Mouse (Mus musculus): ENCODE data around the gene Olfr131. TPM values are rescaled to one million over a fixed set of nuclear protein-coding genes. Genes with fewer than 3 reads are reported as not detected.
"Not testable (repeated sequence)": the region's sequence is repeated elsewhere in the genome, so short reads cannot be mapped to it uniquely, and the experiment has no call there.

Gene Olfr131
- not detected in 2 replicates for polyA plus RNA-seq (2015; fragmentation: Nextera tagmentation; extraction: Ambion mirVana)

GRCm38 (mm10) chr17:38088593-38088992, at the start of gene Olfr131:
Gene Olfr131, minus strand, starts transcription at chr17:38088693.
- ATAC-seq (ENCODE audit: low read depth), result no peak
- H3K9ac ChIP-seq (ENCODE audit: low read depth, low read length), result no peak within 1 kb of the TSS
- H3K36me3 ChIP-seq (ENCODE audit: control insufficient read depth, insufficient read depth), result no peaks in the 10 kb centered on the region
- no peaks in the 10 kb centered on the region for H3K9me3 ChIP-seq (replicated peaks; ENCODE audit: control insufficient read depth, low read length)
- no peak within 1 kb of the TSS for H3K27ac ChIP-seq (ENCODE audit: low read length)
- H3K27me3 ChIP-seq (ENCODE audit: control insufficient read depth, insufficient read depth, low read depth, low read length), result no peaks in the 10 kb centered on the region
- no peak within 1 kb of the TSS for H3K4me3 ChIP-seq (ENCODE audit: low read depth, low read length)
- H3K4me1 ChIP-seq (ENCODE audit: control insufficient read depth, low read depth, low read length), result no peaks in the 10 kb centered on the region
- H3K4me2 ChIP-seq (ENCODE audit: low read depth, low read length), result no peak within 1 kb of the TSS

DNA sequence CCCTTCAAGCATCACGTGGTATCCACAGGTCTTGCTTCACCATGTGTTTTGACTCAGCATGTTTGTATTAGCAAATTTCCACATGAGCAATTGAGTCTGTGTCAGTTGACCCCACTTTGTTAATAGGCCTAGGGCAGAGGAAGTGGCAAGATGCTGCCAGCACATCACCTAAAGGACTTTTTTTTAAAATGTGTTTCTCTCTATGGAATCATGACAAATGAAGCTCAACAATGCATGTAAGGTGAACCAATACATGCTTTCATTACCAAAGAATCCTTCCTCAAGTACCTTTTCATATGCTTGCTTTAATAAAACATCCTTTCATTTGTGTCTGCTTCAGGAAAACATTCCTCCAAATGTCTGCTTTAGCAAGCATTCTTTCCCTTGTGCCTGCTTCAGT, 45.9 kb upstream of the Olfr131 start, which contains the start of gene Olfr132:
Gene Olfr132, minus strand, starts transcription at position 101 of the 400 bp plus-strand sequence.
- H3K4me1 ChIP-seq (ENCODE audit: control insufficient read depth, low read depth, low read length), result no peaks in the 10 kb centered on the region
- no peak within 1 kb of the TSS for H3K9ac ChIP-seq (ENCODE audit: low read depth, low read length)
- no peaks in the 10 kb centered on the region for H3K36me3 ChIP-seq (ENCODE audit: control insufficient read depth, insufficient read depth)
- H3K4me3 ChIP-seq (ENCODE audit: low read depth, low read length), result no peak within 1 kb of the TSS
- WGBS (ENCODE audit: insufficient replicate concordance), result 53% methylated on average over 1 of the region's 1 CpGs
- H3K4me2 ChIP-seq (ENCODE audit: low read depth, low read length), result no peak within 1 kb of the TSS
- no peak for ATAC-seq (ENCODE audit: low read depth)
- H3K27me3 ChIP-seq (ENCODE audit: control insufficient read depth, insufficient read depth, low read depth, low read length), result no peaks in the 10 kb centered on the region
- no peak within 1 kb of the TSS for H3K27ac ChIP-seq (ENCODE audit: low read length)
- H3K9me3 ChIP-seq (replicated peaks; ENCODE audit: control insufficient read depth, low read length), result no peaks in the 10 kb centered on the region

DNA sequence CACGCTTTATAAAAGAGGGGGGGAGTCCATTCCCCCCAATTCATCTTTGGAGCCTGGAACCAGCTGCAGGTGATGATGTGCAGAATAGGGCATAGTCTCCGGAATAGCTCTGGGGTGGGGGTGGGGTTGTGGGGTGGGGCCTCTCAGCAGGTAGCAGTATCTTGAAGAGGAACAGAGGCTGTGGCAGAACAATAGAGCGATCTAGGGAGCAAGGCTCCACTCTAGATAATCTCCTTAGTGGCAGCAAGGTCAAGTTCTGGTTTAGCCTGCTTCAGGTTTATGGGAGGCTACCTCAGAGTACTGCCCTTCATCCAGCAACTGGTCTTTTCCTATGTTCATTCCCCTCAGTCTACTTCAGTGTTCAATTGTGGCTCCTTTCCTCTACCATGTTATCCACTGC, 36.9 kb upstream of the Olfr131 start:
- not testable (repeated sequence) for H3K36me3 ChIP-seq (ENCODE audit: control insufficient read depth, insufficient read depth); H3K4me2 ChIP-seq (ENCODE audit: low read depth, low read length); ATAC-seq (ENCODE audit: low read depth); H3K9me3 ChIP-seq (replicated peaks; ENCODE audit: control insufficient read depth, low read length); H3K27ac ChIP-seq (ENCODE audit: low read length); H3K27me3 ChIP-seq (ENCODE audit: control insufficient read depth, insufficient read depth, low read depth, low read length); H3K9ac ChIP-seq (ENCODE audit: low read depth, low read length); H3K4me1 ChIP-seq (ENCODE audit: control insufficient read depth, low read depth, low read length); H3K4me3 ChIP-seq (ENCODE audit: low read depth, low read length)
- 56% methylated on average over 3 of the region's 3 CpGs for WGBS (ENCODE audit: insufficient replicate concordance)

- WGBS (ENCODE audit: insufficient replicate concordance), result 50% methylated on average over 1 of the region's 1 CpGs
- not testable (repeated sequence) for H3K36me3 ChIP-seq (ENCODE audit: control insufficient read depth, insufficient read depth); H3K27me3 ChIP-seq (ENCODE audit: control insufficient read depth, insufficient read depth, low read depth, low read length); ATAC-seq (ENCODE audit: low read depth); H3K9ac ChIP-seq (ENCODE audit: low read depth, low read length); H3K27ac ChIP-seq (ENCODE audit: low read length); H3K4me3 ChIP-seq (ENCODE audit: low read depth, low read length); H3K4me2 ChIP-seq (ENCODE audit: low read depth, low read length); H3K4me1 ChIP-seq (ENCODE audit: control insufficient read depth, low read depth, low read length); H3K9me3 ChIP-seq (replicated peaks; ENCODE audit: control insufficient read depth, low read length)
Measured at GRCm38 (mm10) chr17:38124199-38124598, 35.7 kb upstream of the Olfr131 start.

GRCm38 (mm10) chr17:38082364-38082763, 6.1 kb downstream of the Olfr131 start:
- Histone ChIP-seq H3K4me2 (ENCODE audit: low read depth, low read length) (no peak overlapping the region), H3K9me3 (replicated peaks; ENCODE audit: control insufficient read depth, low read length) (no peaks in the 10 kb centered on the region), H3K9ac (ENCODE audit: low read depth, low read length) (no peak overlapping the region), H3K4me3 (ENCODE audit: low read depth, low read length) (no peak overlapping the region), H3K27me3 (ENCODE audit: control insufficient read depth, insufficient read depth, low read depth, low read length) (no peaks in the 10 kb centered on the region), H3K27ac (ENCODE audit: low read length) (no peak overlapping the region), H3K4me1 (ENCODE audit: control insufficient read depth, low read depth, low read length) (no peaks in the 10 kb centered on the region), H3K36me3 (ENCODE audit: control insufficient read depth, insufficient read depth) (no peaks in the 10 kb centered on the region)
- no peak for ATAC-seq (ENCODE audit: low read depth)
- WGBS (ENCODE audit: insufficient replicate concordance), result 73% methylated on average over 4 of the region's 4 CpGs

- no peak for ATAC-seq (ENCODE audit: low read depth)
- H3K4me1 ChIP-seq (ENCODE audit: control insufficient read depth, low read depth, low read length), result no peaks in the 10 kb centered on the region
- H3K4me2 ChIP-seq (ENCODE audit: low read depth, low read length), result no peak within 1 kb of the TSS
- WGBS (ENCODE audit: insufficient replicate concordance), result 69% methylated on average over 1 of the region's 1 CpGs
- no peak within 1 kb of the TSS for H3K27ac ChIP-seq (ENCODE audit: low read length)
- no peak within 1 kb of the TSS for H3K4me3 ChIP-seq (ENCODE audit: low read depth, low read length)
- no peaks in the 10 kb centered on the region for H3K36me3 ChIP-seq (ENCODE audit: control insufficient read depth, insufficient read depth)
- H3K9ac ChIP-seq (ENCODE audit: low read depth, low read length), result no peak within 1 kb of the TSS
- no peaks in the 10 kb centered on the region for H3K27me3 ChIP-seq (ENCODE audit: control insufficient read depth, insufficient read depth, low read depth, low read length)
- H3K9me3 ChIP-seq (replicated peaks; ENCODE audit: control insufficient read depth, low read length), result no peaks in the 10 kb centered on the region
Measured at GRCm38 (mm10) chr17:38063621-38064020, 24.9 kb downstream of the Olfr131 start, which contains the start of gene Olfr130. Gene Olfr130, plus strand, starts transcription at chr17:38063921.

- no peak within 1 kb of the TSS for H3K4me3 ChIP-seq (ENCODE audit: low read depth, low read length)
- 34% methylated on average over 1 of the region's 1 CpGs for WGBS (ENCODE audit: insufficient replicate concordance)
Measured at GRCm38 (mm10) chr17:38059979-38060378, 28.5 kb downstream of the Olfr131 start, which contains the start of gene Olfr129. Gene Olfr129, minus strand, starts transcription at chr17:38060079.

More at GRCm38 (mm10) chr17:38059979-38060378, 28.5 kb downstream of the Olfr131 start, which contains the start of gene Olfr129:
- H3K9ac ChIP-seq (ENCODE audit: low read depth, low read length), result no peak within 1 kb of the TSS
- no peaks in the 10 kb centered on the region for H3K9me3 ChIP-seq (replicated peaks; ENCODE audit: control insufficient read depth, low read length)
- no peak within 1 kb of the TSS for H3K4me2 ChIP-seq (ENCODE audit: low read depth, low read length)
- no peak within 1 kb of the TSS for H3K27ac ChIP-seq (ENCODE audit: low read length)
- no peak for ATAC-seq (ENCODE audit: low read depth)
- no peaks in the 10 kb centered on the region for H3K4me1 ChIP-seq (ENCODE audit: control insufficient read depth, low read depth, low read length)
- no peaks in the 10 kb centered on the region for H3K36me3 ChIP-seq (ENCODE audit: control insufficient read depth, insufficient read depth)
- H3K27me3 ChIP-seq (ENCODE audit: control insufficient read depth, insufficient read depth, low read depth, low read length), result no peaks in the 10 kb centered on the region

Other genes starting within 250 kb of the Olfr131 start
- gene Olfr126, start 241.2 kb downstream of the Olfr131 start, polyA plus RNA-seq (2015; fragmentation: Nextera tagmentation; extraction: Ambion mirVana), result not detected in 2 replicates
- not detected in 2 replicates for gene Olfr127, start 188.3 kb downstream of the Olfr131 start, polyA plus RNA-seq (2015; fragmentation: Nextera tagmentation; extraction: Ambion mirVana)
- not detected in 2 replicates for gene Olfr128, start 168.1 kb downstream of the Olfr131 start, polyA plus RNA-seq (2015; fragmentation: Nextera tagmentation; extraction: Ambion mirVana)
- not detected in 2 replicates for gene Olfr761, start 135.6 kb downstream of the Olfr131 start, polyA plus RNA-seq (2015; fragmentation: Nextera tagmentation; extraction: Ambion mirVana)
- gene Olfr129, start 28.6 kb downstream of the Olfr131 start, polyA plus RNA-seq (2015; fragmentation: Nextera tagmentation; extraction: Ambion mirVana), result not detected in 2 replicates
- gene Olfr130, start 24.8 kb downstream of the Olfr131 start, polyA plus RNA-seq (2015; fragmentation: Nextera tagmentation; extraction: Ambion mirVana), result not detected in 2 replicates
- gene Olfr132, start 45.8 kb upstream of the Olfr131 start, polyA plus RNA-seq (2015; fragmentation: Nextera tagmentation; extraction: Ambion mirVana), result not detected in 2 replicates
- not detected in 2 replicates for gene Olfr133, start 56.6 kb upstream of the Olfr131 start, polyA plus RNA-seq (2015; fragmentation: Nextera tagmentation; extraction: Ambion mirVana)
- not detected in 2 replicates for gene Olfr134, start 82.7 kb upstream of the Olfr131 start, polyA plus RNA-seq (2015; fragmentation: Nextera tagmentation; extraction: Ambion mirVana)
- gene Olfr135, start 115.6 kb upstream of the Olfr131 start, polyA plus RNA-seq (2015; fragmentation: Nextera tagmentation; extraction: Ambion mirVana), result not detected in 2 replicates
- gene Olfr138, start 172.3 kb upstream of the Olfr131 start, polyA plus RNA-seq (2015; fragmentation: Nextera tagmentation; extraction: Ambion mirVana), result not detected in 2 replicates
- not detected in 2 replicates for gene Olfr137, start 218.9 kb upstream of the Olfr131 start, polyA plus RNA-seq (2015; fragmentation: Nextera tagmentation; extraction: Ambion mirVana)
- not detected in 2 replicates for gene Olfr136, start 241.1 kb upstream of the Olfr131 start, polyA plus RNA-seq (2015; fragmentation: Nextera tagmentation; extraction: Ambion mirVana)

Data from liver, embryonic 16.5 days (tissue).